Mouse (Mus musculus) kidney, postnatal 14 days (tissue): ENCODE measurements around the gene Cd2bp2.
A peak's percentile ranks its signal among the peaks of the same experiment; 100 is the strongest.

ENCODE experiments used
- DNase-seq: peaks from one replicate; pipeline ENCODE4 v3.0.0; 2022; ENCODE audit warnings: mixed read lengths

The Cd2bp2 gene

GRCm38 (mm10) chr7:127217901-127218642 lies 22.2 kb upstream of the Cd2bp2 start:
- DNase-seq: no peak

GRCm38 (mm10) chr7:127217475-127217874 lies 21.6 kb upstream of the Cd2bp2 start:
- DNase-seq: peak; percentile 7

GRCm38 (mm10) chr7:127216307-127216706 lies 20.5 kb upstream of the Cd2bp2 start:
- DNase-seq: no peak

- DNase-seq: peak; percentile 76
Measured at GRCm38 (mm10) chr7:127214981-127215871, 19.4 kb upstream of the Cd2bp2 start.

- DNase-seq: peak; percentile 40
Measured at GRCm38 (mm10) chr7:127214521-127214920, 18.7 kb upstream of the Cd2bp2 start.

GRCm38 (mm10) chr7:127213930-127214329 lies 18.1 kb upstream of the Cd2bp2 start:
- DNase-seq: no peak

GRCm38 (mm10) chr7:127213485-127213884 lies 17.6 kb upstream of the Cd2bp2 start:
- peak; percentile 50 for DNase-seq

GRCm38 (mm10) chr7:127212432-127213250 lies 16.8 kb upstream of the Cd2bp2 start:
- peak; percentile 4 for DNase-seq

- no peak for DNase-seq
Measured at GRCm38 (mm10) chr7:127211014-127211745, 15.3 kb upstream of the Cd2bp2 start.

GRCm38 (mm10) chr7:127210266-127210665 lies 14.4 kb upstream of the Cd2bp2 start:
- DNase-seq: no peak

- no peak for DNase-seq
Measured at GRCm38 (mm10) chr7:127209851-127210250, 14.0 kb upstream of the Cd2bp2 start.

GRCm38 (mm10) chr7:127208553-127209438 lies 12.9 kb upstream of the Cd2bp2 start, which contains the start of gene Mylpf:
TSS of gene Mylpf (plus strand) at chr7:127208890.
- DNase-seq: peak; percentile 98

- no peak for DNase-seq
Measured at GRCm38 (mm10) chr7:127208295-127208552, 12.4 kb upstream of the Cd2bp2 start, which contains the start of gene Tbc1d10b. TSS of gene Tbc1d10b (minus strand) at chr7:127208468.

GRCm38 (mm10) chr7:127207374-127208294 lies 11.8 kb upstream of the Cd2bp2 start:
- no peak for DNase-seq

- DNase-seq: no peak
Measured at GRCm38 (mm10) chr7:127206606-127207005, 10.8 kb upstream of the Cd2bp2 start.

GRCm38 (mm10) chr7:127196484-127196883 lies 634 bp upstream of the Cd2bp2 start:
- no peak for DNase-seq

- no peak for DNase-seq
Measured at GRCm38 (mm10) chr7:127194633-127195029, 1.2 kb downstream of the Cd2bp2 start.

GRCm38 (mm10) chr7:127194011-127194632 lies 1.7 kb downstream of the Cd2bp2 start:
- no peak for DNase-seq

- DNase-seq: peak; percentile 60
Measured at GRCm38 (mm10) chr7:127192989-127193388, 2.9 kb downstream of the Cd2bp2 start.

GRCm38 (mm10) chr7:127190672-127191071 lies 5.2 kb downstream of the Cd2bp2 start:
- DNase-seq: no peak
